Mouse (Mus musculus): ENCODE measurements around the gene Fstl3.

DNA sequence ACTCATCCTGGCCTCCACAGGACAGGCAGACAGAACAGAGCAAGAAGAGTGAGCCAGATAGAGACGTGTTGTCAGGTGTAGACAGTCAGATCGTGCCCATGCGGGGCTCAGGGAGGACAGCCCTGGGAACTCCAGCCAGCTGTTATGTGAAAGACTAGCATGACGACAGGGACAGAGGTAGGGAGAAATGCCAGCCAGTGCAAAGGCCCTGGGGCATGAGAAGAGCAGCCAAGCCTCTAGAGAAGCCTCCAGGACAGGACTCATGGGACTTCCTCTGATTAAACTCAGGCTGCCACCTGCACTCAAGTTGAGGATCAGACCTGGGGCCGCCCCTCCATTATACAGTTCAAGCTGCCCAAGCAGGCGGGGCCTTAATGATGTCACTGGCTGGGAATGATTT is 28.6 kb upstream of the Fstl3 start:
- no peak for TF ChIP-seq CTCF (IDR thresholded peaks at IDR 0.05; ENCODE audit: low read depth, low read length)
- TF ChIP-seq POLR2A (IDR thresholded peaks at IDR 0.05; ENCODE audit: borderline replicate concordance, low read depth, low read length), result no peak
